Mouse (Mus musculus) kidney, embryonic 14.5 days (tissue): ENCODE data around the gene Gm10401. TPM values are rescaled to one million over a fixed set of nuclear protein-coding genes. Genes with fewer than 3 reads are reported as not detected.

Source experiments
- ATAC-seq: fragments of 200-750 bp; cut with Nextera tagmentation; 2 replicates; pipeline ENCODE4 v1.8.0; 2017; ENCODE audit warnings: moderate number of reproducible peaks, mild to moderate bottlenecking, moderate TSS enrichment, moderate library complexity; ENCODE audit not compliant: low FRiP score, low TSS enrichment
- H3K27ac ChIP-seq: fragments of 300-500 bp; sonication (generic); 2 replicates; pipeline ENCODE4 v1.5.1; 2014; ENCODE audit warnings: low read depth, mild to moderate bottlenecking, low read length, moderate library complexity, mixed read lengths
- H3K27me3 ChIP-seq: fragments of 300-500 bp; sonication (generic); 2 replicates; pipeline ENCODE4 v1.6.1; 2014; ENCODE audit warnings: mild to moderate bottlenecking, low read length; ENCODE audit not compliant: control insufficient read depth, insufficient read depth
- H3K36me3 ChIP-seq: fragments of 300-500 bp; sonication (generic); 2 replicates; pipeline ENCODE4 v1.6.1; 2014; ENCODE audit warnings: low read length, mixed read lengths; ENCODE audit not compliant: control insufficient read depth, insufficient read depth
- H3K4me1 ChIP-seq: fragments of 300-500 bp; sonication (generic); 2 replicates; pipeline ENCODE4 v1.6.1; 2014; ENCODE audit warnings: low read length, mixed read lengths; ENCODE audit not compliant: control insufficient read depth, insufficient read depth
- H3K4me2 ChIP-seq: fragments of 300-500 bp; sonication (generic); replicated peaks from 2 replicates; pipeline ENCODE4 v1.6.1; 2014; ENCODE audit warnings: low read depth, mild to moderate bottlenecking, low read length
- H3K4me3 ChIP-seq: fragments of 300-500 bp; sonication (generic); 2 replicates; pipeline ENCODE4 v1.5.1; 2014; ENCODE audit warnings: mild to moderate bottlenecking, low read length
- H3K9ac ChIP-seq: fragments of 300-500 bp; sonication (generic); 2 replicates; pipeline ENCODE4 v1.6.1; 2014; ENCODE audit warnings: low read depth, mild to moderate bottlenecking, low read length, moderate library complexity
- H3K9me3 ChIP-seq: fragments of 300-500 bp; sonication (generic); 2 replicates; pipeline ENCODE4 v1.6.1; 2016; ENCODE audit warnings: low read length; ENCODE audit not compliant: control insufficient read depth
- WGBS: fragments of 180-500 bp; shearing (Covaris S2); extraction: QIAGEN DNeasy Blood & Tissue Kit; methylation state at CpG from one replicate; pipeline ENCODE4 v1.1.7; 2014; 5-methylcytosine and 5-hydroxymethylcytosine counted together
- polyA plus RNA-seq: library from polyadenylated mRNA; unstranded; fragments of >200 nt; fragmentation: Nextera tagmentation; extraction: Ambion mirVana; gene quantifications from 2 replicates; pipeline ENCODE4 v1.2.1, GENCODE M21; 2014

Gene Gm10401
- polyA plus RNA-seq, 1 experiment from 2014 or later: 54.5 TPM

GRCm38 (mm10) chr5:115125211-115125871 is 27.2 kb upstream of the Gm10401 start:
- peak; percentile 56; the same call in 1 of the 2 replicates for ATAC-seq

DNA sequence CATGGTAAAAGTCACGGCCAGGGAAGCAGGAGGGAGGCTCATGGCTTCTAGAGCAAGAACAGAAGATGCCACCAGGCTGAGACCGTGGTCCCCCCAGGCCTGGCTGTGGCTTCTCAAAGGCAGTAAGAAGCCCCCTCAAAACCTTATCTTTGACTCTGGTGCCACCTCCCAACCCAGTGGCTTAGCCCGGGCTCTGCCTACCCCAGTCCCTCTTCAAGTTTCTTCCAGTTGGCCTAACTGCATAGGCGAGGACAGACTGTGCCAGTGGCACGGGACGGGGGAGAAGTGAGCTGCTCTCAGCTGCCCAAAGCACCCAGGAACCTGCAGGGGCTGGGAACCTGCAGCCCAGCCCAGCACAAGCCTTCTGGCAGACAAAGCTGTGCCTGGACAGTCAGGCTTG is 26.6 kb upstream of the Gm10401 start:
- peaks cover 15% of the 10 kb centered on the region; the same call in 1 of the 2 replicates for H3K4me1 ChIP-seq
- no peaks in the 10 kb centered on the region for H3K27me3 ChIP-seq
- ATAC-seq: no peak
- 87% methylated on average over 6 of the region's 6 CpGs for WGBS
- peaks cover 55% of the 10 kb centered on the region for H3K36me3 ChIP-seq
- H3K4me2 ChIP-seq: no peak overlapping the region
- H3K9ac ChIP-seq: no peak overlapping the region
- no peaks in the 10 kb centered on the region for H3K9me3 ChIP-seq
- H3K4me3 ChIP-seq: no peak overlapping the region
- no peak overlapping the region for H3K27ac ChIP-seq

More at GRCm38 (mm10) chr5:115125211-115125871, 27.2 kb upstream of the Gm10401 start:
- Histone ChIP-seq H3K27ac (peak overlapping the region; percentile 43; the same call in 1 of the 2 replicates), H3K27me3 (no peaks in the 10 kb centered on the region), H3K4me3 (no peak overlapping the region), H3K4me1 (peaks cover 15% of the 10 kb centered on the region; the same call in 1 of the 2 replicates), H3K9ac (no peak overlapping the region), H3K4me2 (no peak overlapping the region), H3K36me3 (peaks cover 61% of the 10 kb centered on the region), H3K9me3 (no peaks in the 10 kb centered on the region)
- WGBS: 20% methylated on average over 24 of the region's 24 CpGs

DNA sequence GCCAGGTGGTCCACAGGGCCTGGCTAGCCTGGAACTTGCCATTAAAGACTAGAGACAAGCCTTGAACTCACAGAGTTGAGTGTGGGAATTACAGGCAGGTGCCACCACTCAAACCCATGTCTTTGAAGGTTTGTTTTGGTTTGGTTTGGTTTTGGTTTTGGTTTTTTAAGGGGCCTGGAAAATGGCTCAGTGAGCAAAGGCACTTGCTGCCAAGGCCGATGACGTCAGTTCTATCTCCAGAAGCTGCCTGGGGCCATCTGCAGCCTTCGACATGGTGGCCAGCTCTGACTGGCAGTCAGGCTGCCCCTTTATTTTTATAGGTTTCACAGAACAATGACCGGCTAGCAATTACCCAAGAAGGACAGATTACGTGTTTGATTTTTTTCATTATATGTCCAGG is 22.9 kb upstream of the Gm10401 start:
- Histone ChIP-seq H3K9ac (no peak overlapping the region), H3K36me3 (peaks cover 24% of the 10 kb centered on the region), H3K4me2 (no peak overlapping the region), H3K27me3 (no peaks in the 10 kb centered on the region), H3K4me3 (no peak overlapping the region), H3K27ac (no peak overlapping the region), H3K4me1 (peaks cover 12% of the 10 kb centered on the region), H3K9me3 (no peaks in the 10 kb centered on the region)
- 65% methylated on average over 5 of the region's 5 CpGs for WGBS
- no peak for ATAC-seq

- peak within 1 kb of the TSS; percentile 77 for H3K27ac ChIP-seq
- H3K4me1 ChIP-seq: peaks cover 4% of the 10 kb centered on the region; the same call in 1 of the 2 replicates
- ATAC-seq: peak; percentile 90
- H3K9ac ChIP-seq: peak within 1 kb of the TSS; percentile 82
- H3K4me2 ChIP-seq: peak within 1 kb of the TSS; percentile 73
- H3K9me3 ChIP-seq: no peaks in the 10 kb centered on the region
- peaks cover 14% of the 10 kb centered on the region for H3K36me3 ChIP-seq
- peak within 1 kb of the TSS; percentile 86 for H3K4me3 ChIP-seq
- no peaks in the 10 kb centered on the region for H3K27me3 ChIP-seq
- WGBS: under 1% methylated on average over 39 of the region's 39 CpGs
These were observed 21.0 kb upstream of the Gm10401 start, which contains the start of gene Acads for GRCm38 (mm10) chr5:115118961-115119570. Acads (minus strand) TSS chr5:115119346.

DNA sequence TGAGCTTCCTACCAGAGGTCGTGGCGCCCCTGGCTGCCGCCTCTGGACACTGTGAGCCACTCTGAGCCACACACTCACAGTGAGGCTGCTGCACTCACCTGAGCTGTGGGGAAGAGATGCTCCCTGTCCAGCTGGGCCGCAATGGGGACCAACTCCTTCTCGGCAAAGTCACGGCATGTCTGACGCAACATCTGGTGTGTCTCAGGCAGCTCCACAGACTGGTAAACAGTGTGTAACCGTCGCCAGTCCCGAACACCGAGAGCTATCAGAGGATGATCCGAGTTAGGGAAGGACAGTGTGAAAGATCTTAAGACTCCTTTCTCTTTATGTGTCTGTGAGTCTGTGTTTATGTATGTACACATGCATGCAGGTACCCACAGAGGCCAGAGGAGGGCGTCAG is 19.4 kb upstream of the Gm10401 start:
- H3K9me3 ChIP-seq: no peaks in the 10 kb centered on the region
- 93% methylated on average over 13 of the region's 13 CpGs for WGBS
- no peak overlapping the region for H3K4me2 ChIP-seq
- peaks cover 15% of the 10 kb centered on the region for H3K36me3 ChIP-seq
- H3K9ac ChIP-seq: no peak overlapping the region
- H3K4me1 ChIP-seq: peaks cover 8% of the 10 kb centered on the region; the same call in 1 of the 2 replicates
- no peak overlapping the region for H3K4me3 ChIP-seq
- no peak for ATAC-seq
- no peak overlapping the region for H3K27ac ChIP-seq
- H3K27me3 ChIP-seq: no peaks in the 10 kb centered on the region

GRCm38 (mm10) chr5:115116426-115116825 is 18.3 kb upstream of the Gm10401 start:
- peaks cover 26% of the 10 kb centered on the region for H3K36me3 ChIP-seq
- no peak overlapping the region for H3K4me2 ChIP-seq
- H3K4me1 ChIP-seq: peaks cover 8% of the 10 kb centered on the region; the same call in 1 of the 2 replicates
- H3K9ac ChIP-seq: no peak overlapping the region
- no peaks in the 10 kb centered on the region for H3K9me3 ChIP-seq
- no peaks in the 10 kb centered on the region for H3K27me3 ChIP-seq
- H3K27ac ChIP-seq: no peak overlapping the region
- no peak overlapping the region for H3K4me3 ChIP-seq
- WGBS: 83% methylated on average over 3 of the region's 3 CpGs
- no peak for ATAC-seq

DNA sequence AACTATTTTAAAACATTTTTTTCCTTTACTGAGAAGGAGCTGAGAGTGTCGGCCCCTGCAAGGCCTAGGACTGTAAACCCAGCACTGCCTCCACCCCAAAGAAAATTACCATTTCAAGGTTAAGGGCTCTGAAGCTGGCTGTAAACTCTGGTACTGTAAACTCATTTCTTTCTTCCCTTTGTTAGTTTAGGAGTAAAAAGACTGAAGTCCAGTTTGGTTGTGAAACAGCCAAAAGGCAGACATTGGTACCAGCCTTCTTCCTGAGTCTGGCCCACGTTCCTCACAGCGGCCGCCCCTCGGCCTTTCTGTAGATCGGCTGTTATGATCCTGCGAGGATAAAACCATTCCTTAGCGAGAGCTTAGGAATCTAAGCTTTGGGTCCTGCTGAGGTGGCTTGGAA is 16.4 kb upstream of the Gm10401 start:
- no peak for ATAC-seq
- Histone ChIP-seq H3K9me3 (no peaks in the 10 kb centered on the region), H3K4me3 (no peak overlapping the region), H3K27me3 (no peaks in the 10 kb centered on the region), H3K36me3 (peaks cover 29% of the 10 kb centered on the region), H3K4me2 (no peak overlapping the region), H3K27ac (no peak overlapping the region), H3K4me1 (peaks cover 8% of the 10 kb centered on the region; the same call in 1 of the 2 replicates), H3K9ac (no peak overlapping the region)
- WGBS: 93% methylated on average over 8 of the region's 8 CpGs

GRCm38 (mm10) chr5:115113244-115113643 is 15.1 kb upstream of the Gm10401 start:
- ATAC-seq: no peak
- Histone ChIP-seq H3K36me3 (peaks cover 29% of the 10 kb centered on the region), H3K27me3 (no peaks in the 10 kb centered on the region), H3K9ac (no peak overlapping the region), H3K9me3 (no peaks in the 10 kb centered on the region), H3K27ac (no peak overlapping the region), H3K4me2 (no peak overlapping the region), H3K4me3 (no peak overlapping the region), H3K4me1 (peaks cover 5% of the 10 kb centered on the region; the same call in 1 of the 2 replicates)
- WGBS: 90% methylated on average over 12 of the region's 12 CpGs

- no peak for ATAC-seq
- Histone ChIP-seq H3K4me1 (0 out of 2 replicates have a peak, but pooled peaks cover 4% of the 10 kb centered on the region), H3K4me3 (no peak overlapping the region), H3K36me3 (peaks cover 31% of the 10 kb centered on the region), H3K9me3 (no peaks in the 10 kb centered on the region), H3K4me2 (no peak overlapping the region), H3K27me3 (no peaks in the 10 kb centered on the region), H3K9ac (no peak overlapping the region), H3K27ac (no peak overlapping the region)
- WGBS: 94% methylated on average over 8 of the region's 8 CpGs
These were observed 13.1 kb upstream of the Gm10401 start for GRCm38 (mm10) chr5:115111156-115111555.
